Comparison of ENCODE assay signal across 17 mouse cellular contexts in the genomic region with DNA sequence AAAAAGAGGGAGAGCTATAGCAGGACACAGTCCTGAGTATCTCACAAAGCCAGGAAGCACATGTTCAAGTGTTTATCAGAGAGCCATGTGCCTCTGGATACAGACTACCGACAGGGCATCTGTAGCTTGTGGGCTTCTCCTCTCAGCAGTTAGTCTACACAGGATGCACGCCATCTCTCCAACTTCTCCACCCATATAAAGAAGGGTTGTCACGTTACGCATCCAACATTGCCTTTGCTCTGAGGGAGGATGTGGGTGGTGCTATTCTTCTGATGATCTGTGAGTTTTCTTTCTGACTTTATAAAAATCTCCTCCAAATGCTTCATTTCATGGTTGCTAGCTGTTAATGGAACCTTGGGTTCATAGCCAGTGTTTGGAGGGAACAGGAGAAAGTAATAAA.
"Had no signal": no experiment of that assay in that cellular context is flagged by ENCODE, and none has a peak within 500 bp of the region (broad histone marks: within the 10 kb centered on the region; RNA-seq: fewer than 3 reads in every experiment).

No protein-coding gene starts in this region.

- H3K9me3 ChIP-seq: liver, embryonic 13.5 days; midbrain, embryonic 15.5 days; neural tube, embryonic 12.5 days; neural tube, embryonic 15.5 days had no signal

- DNase-seq: kidney, adult 18-20 months; kidney, adult 9 months; kidney, postnatal 14 days; kidney, postnatal 4 days; liver, embryonic 13.5 days; lung, adult 2 months; lung, postnatal 14 days; lung, postnatal 4 days; retina, postnatal 1 day; right cerebral cortex, postnatal 25 days; thymus, adult 2 months; thymus, postnatal 14 days; thymus, postnatal 4 days had no signal

- H3K4me2 ChIP-seq: liver, embryonic 13.5 days; midbrain, embryonic 11.5 days; midbrain, embryonic 15.5 days; neural tube, embryonic 12.5 days; neural tube, embryonic 15.5 days had no signal

- H3K4me1 ChIP-seq: liver, embryonic 13.5 days; midbrain, embryonic 15.5 days; neural tube, embryonic 12.5 days; neural tube, embryonic 15.5 days had no signal

- H3K36me3 ChIP-seq: liver, embryonic 13.5 days; midbrain, embryonic 15.5 days; neural tube, embryonic 12.5 days; neural tube, embryonic 15.5 days had no signal

- H3K4me3 ChIP-seq: liver, embryonic 13.5 days; midbrain, embryonic 15.5 days; neural tube, embryonic 12.5 days; neural tube, embryonic 15.5 days had no signal

- H3K27me3 ChIP-seq: liver, embryonic 13.5 days; midbrain, embryonic 15.5 days; neural tube, embryonic 12.5 days; neural tube, embryonic 15.5 days had no signal

- H3K27ac ChIP-seq: liver, embryonic 13.5 days; midbrain, embryonic 15.5 days; neural tube, embryonic 12.5 days; neural tube, embryonic 15.5 days had no signal

- ATAC-seq: midbrain, embryonic 15.5 days had no signal

- H3K9ac ChIP-seq: liver, embryonic 13.5 days; midbrain, embryonic 15.5 days; neural tube, embryonic 12.5 days; neural tube, embryonic 15.5 days had no signal
